Mouse (Mus musculus): ENCODE data around the gene Fgfr2. TPM values are rescaled to one million over a fixed set of nuclear protein-coding genes. Genes with fewer than 3 reads are reported as not detected.

The Fgfr2 gene
- polyA plus RNA-seq, 1 experiment from 2014 or later, result 86.9 TPM

GRCm38 (mm10) chr7:131556116-131556515 is 1567.0 kb downstream of the Fgfr2 start:
- 1% methylated on average over 9 of the region's 9 CpGs for WGBS
- Histone ChIP-seq H3K4me1 (ENCODE audit: control insufficient read depth, insufficient read depth, low read length) (peaks cover 12% of the 10 kb centered on the region), H3K9me3 (ENCODE audit: control insufficient read depth, low read length) (no peaks in the 10 kb centered on the region), H3K9ac (ENCODE audit: low read length) (no peak overlapping the region), H3K4me2 (ENCODE audit: low read depth) (no peak overlapping the region), H3K27me3 (ENCODE audit: control insufficient read depth, insufficient read depth, low read length) (peaks cover 77% of the 10 kb centered on the region), H3K36me3 (ENCODE audit: control insufficient read depth, insufficient read depth, low read length) (no peaks in the 10 kb centered on the region), H3K4me3 (ENCODE audit: low read depth, low read length) (peak overlapping the region; percentile 17; the same call in 1 of the 2 replicates), H3K27ac (ENCODE audit: low read depth, low read length) (no peak overlapping the region)
- no peak for ATAC-seq (ENCODE audit: insufficient read depth, low FRiP score, low TSS enrichment)
- DNase-seq (ENCODE audit: low spot score), result no peak

DNA sequence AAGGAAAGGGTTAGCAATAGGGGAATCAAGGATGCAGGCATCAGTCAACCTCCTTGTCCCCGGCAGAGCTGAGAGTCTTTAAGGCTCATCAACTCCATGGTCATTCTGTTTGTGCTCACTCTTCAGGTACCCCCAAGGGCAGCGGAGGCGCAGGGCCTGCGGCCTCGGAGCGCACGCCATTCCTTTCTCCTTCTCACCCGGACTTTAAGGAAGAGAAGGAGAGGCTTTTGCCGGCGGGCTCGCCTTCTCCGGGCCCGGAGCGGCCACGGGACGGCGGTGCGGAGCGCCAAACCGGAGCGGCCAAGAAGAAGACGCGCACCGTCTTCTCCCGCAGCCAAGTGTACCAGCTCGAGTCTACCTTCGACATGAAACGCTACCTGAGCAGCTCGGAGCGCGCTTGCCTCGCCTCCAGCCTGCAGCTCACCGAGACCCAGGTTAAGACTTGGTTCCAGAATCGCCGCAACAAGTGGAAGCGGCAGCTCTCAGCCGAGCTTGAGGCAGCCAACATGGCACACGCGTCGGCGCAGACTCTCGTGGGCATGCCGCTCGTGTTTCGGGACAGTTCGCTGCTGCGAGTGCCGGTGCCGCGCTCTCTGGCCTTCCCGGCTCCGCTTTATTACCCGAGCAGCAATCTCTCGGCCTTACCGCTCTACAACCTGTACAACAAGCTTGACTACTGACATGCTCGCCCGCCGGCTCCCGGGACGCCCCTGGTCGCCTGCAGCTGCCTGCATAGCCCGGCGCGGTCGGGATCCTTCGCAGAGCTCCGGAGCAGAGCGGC is 1567.7 kb downstream of the Fgfr2 start:
- Histone ChIP-seq H3K27me3 (ENCODE audit: control insufficient read depth, insufficient read depth, low read length) (peaks cover 83% of the 10 kb centered on the region), H3K36me3 (ENCODE audit: control insufficient read depth, insufficient read depth, low read length) (no peaks in the 10 kb centered on the region), H3K4me1 (ENCODE audit: control insufficient read depth, insufficient read depth, low read length) (peaks cover 11% of the 10 kb centered on the region), H3K4me2 (ENCODE audit: low read depth) (0 out of 2 replicates have a peak overlapping the region, but pooled peaks have one; percentile 2), H3K9ac (ENCODE audit: low read length) (no peak overlapping the region), H3K27ac (ENCODE audit: low read depth, low read length) (no peak overlapping the region), H3K4me3 (ENCODE audit: low read depth, low read length) (peak overlapping the region; percentile 17), H3K9me3 (ENCODE audit: control insufficient read depth, low read length) (no peaks in the 10 kb centered on the region)
- DNase-seq (ENCODE audit: low spot score) (peak; percentile 61), ATAC-seq (ENCODE audit: insufficient read depth, low FRiP score, low TSS enrichment) (no peak)
- under 1% methylated on average over 68 of the region's 68 CpGs for WGBS

DNA sequence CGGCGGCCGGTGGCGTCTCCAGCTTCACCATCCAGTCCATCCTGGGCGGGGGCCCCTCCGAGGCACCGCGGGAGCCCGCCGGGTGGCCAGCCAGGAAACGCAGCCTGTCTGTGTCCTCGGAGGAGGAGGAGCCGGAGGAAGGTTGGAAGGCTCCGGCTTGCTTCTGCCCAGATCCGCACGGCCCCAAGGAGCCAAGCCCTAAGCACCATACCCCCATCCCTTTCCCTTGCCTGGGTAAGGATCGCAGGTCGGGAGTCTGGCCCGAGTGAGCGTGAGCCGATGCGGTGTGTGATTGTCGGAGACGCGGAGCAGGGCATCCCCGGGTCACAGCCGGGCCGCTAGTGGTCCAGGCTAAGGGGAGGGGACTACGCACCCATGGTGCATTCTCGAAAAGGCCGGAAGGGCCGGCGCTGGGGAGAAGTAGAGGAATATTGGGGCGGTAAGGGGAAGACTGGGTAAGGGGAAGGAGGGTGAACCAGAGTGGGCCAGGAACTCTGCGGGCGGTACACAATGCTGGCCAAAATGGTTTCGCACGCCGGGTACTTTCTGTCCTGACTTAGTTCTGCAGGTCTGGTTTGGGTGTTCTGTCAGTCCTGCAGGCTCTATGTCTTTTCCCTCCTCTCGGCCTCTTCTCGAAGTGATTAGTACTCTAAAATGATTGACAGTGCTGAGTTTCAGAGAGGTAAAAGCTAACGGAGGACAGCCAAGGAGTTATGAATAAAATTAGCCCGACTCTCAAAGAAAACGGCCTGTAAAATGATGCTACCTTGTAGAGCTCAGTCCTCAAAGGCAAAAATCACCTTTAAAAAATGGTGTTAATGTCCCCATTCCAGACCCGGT is 1568.6 kb downstream of the Fgfr2 start:
- Histone ChIP-seq H3K4me2 (ENCODE audit: low read depth) (peak overlapping the region; percentile 49), H3K4me3 (ENCODE audit: low read depth, low read length) (peak overlapping the region; percentile 33), H3K4me1 (ENCODE audit: control insufficient read depth, insufficient read depth, low read length) (peaks cover 11% of the 10 kb centered on the region), H3K9me3 (ENCODE audit: control insufficient read depth, low read length) (no peaks in the 10 kb centered on the region), H3K9ac (ENCODE audit: low read length) (no peak overlapping the region; the same call in 1 of the 2 replicates), H3K27ac (ENCODE audit: low read depth, low read length) (0 out of 2 replicates have a peak overlapping the region, but pooled peaks have one; percentile 53), H3K36me3 (ENCODE audit: control insufficient read depth, insufficient read depth, low read length) (no peaks in the 10 kb centered on the region), H3K27me3 (ENCODE audit: control insufficient read depth, insufficient read depth, low read length) (peaks cover 92% of the 10 kb centered on the region)
- under 1% methylated on average over 37 of the region's 45 CpGs for WGBS
- ATAC-seq (ENCODE audit: insufficient read depth, low FRiP score, low TSS enrichment) (peak; percentile 24), DNase-seq (ENCODE audit: low spot score) (peak; percentile 57)

DNA sequence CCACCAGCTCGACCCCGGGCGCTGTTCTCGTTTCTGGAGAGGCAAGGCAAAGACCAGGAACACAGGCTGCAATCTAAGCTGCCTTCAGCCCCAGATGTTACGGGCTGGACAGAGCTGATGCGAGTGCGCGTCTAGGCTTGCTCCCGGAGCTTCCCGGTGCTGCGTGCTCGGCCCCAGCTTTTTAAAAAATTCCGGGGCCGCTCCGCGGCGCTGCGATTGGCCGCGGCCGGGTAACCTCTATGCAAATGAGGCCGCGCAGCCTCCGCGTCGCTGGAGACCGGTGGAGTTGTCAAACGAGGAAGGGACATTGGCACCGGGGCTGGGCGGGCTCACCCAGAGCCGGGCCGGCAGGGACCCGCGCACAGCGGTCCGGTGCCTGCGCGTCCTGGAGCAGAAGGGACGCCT is 1569.4 kb downstream of the Fgfr2 start:
- Histone ChIP-seq H3K9ac (ENCODE audit: low read length) (no peak overlapping the region; the same call in 1 of the 2 replicates), H3K4me2 (ENCODE audit: low read depth) (peak overlapping the region; percentile 49), H3K9me3 (ENCODE audit: control insufficient read depth, low read length) (no peaks in the 10 kb centered on the region), H3K27ac (ENCODE audit: low read depth, low read length) (no peak overlapping the region), H3K4me1 (ENCODE audit: control insufficient read depth, insufficient read depth, low read length) (peaks cover 11% of the 10 kb centered on the region), H3K27me3 (ENCODE audit: control insufficient read depth, insufficient read depth, low read length) (peaks cover 97% of the 10 kb centered on the region), H3K4me3 (ENCODE audit: low read depth, low read length) (peak overlapping the region; percentile 33), H3K36me3 (ENCODE audit: control insufficient read depth, insufficient read depth, low read length) (no peaks in the 10 kb centered on the region)
- under 1% methylated on average over 39 of the region's 39 CpGs for WGBS
- peak; percentile 70 for DNase-seq (ENCODE audit: low spot score)
- peak; percentile 53 for ATAC-seq (ENCODE audit: insufficient read depth, low FRiP score, low TSS enrichment)

GRCm38 (mm10) chr7:131552781-131553180 is 1570.4 kb downstream of the Fgfr2 start:
- Histone ChIP-seq H3K27me3 (ENCODE audit: control insufficient read depth, insufficient read depth, low read length) (peaks cover 99% of the 10 kb centered on the region), H3K36me3 (ENCODE audit: control insufficient read depth, insufficient read depth, low read length) (no peaks in the 10 kb centered on the region), H3K4me3 (ENCODE audit: low read depth, low read length) (no peak overlapping the region), H3K9ac (ENCODE audit: low read length) (no peak overlapping the region), H3K4me2 (ENCODE audit: low read depth) (no peak overlapping the region), H3K27ac (ENCODE audit: low read depth, low read length) (no peak overlapping the region), H3K4me1 (ENCODE audit: control insufficient read depth, insufficient read depth, low read length) (peaks cover 11% of the 10 kb centered on the region), H3K9me3 (ENCODE audit: control insufficient read depth, low read length) (no peaks in the 10 kb centered on the region)
- DNase-seq (ENCODE audit: low spot score) (no peak), ATAC-seq (ENCODE audit: insufficient read depth, low FRiP score, low TSS enrichment) (no peak)
- WGBS, result under 1% methylated on average over 5 of the region's 5 CpGs

DNA sequence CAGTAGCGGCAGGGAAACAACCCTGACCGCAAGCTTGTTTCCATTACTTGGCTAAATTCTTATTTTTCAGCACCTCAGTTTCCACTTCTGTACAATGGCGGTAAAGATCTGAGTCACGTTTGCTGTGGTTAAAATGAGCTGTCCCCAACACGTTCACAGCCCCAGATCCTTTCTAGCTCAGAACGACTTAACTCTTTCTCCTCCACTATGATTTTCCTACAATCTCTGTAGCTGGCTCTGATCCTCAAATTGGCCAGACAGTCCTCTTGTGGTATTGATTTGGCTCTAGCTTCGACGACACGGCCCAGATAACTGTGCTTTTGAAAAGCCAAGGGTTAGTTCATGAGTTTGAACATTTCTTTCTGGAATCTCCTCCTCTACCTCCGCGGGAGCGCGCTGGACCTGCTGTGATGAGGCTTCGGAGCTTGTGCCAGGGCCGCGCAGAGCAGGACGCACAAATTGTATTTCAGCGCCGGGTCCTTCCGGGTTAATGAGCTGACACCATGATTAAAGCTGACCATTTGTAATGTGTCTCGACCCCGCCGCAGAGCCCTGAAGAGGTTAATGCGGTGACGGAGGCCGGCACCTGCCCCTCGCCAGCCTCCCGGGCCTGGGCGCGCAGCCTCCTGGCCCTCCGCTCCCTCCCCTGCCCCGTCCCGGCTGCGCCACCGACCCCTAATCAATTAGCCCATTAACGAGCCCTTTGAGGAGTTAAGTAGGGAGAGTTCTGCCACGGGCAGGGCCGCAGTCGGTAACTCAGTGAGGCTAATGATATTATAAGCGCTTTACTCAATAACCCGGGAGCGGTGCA is 1571.0 kb downstream of the Fgfr2 start:
- H3K9me3 ChIP-seq (ENCODE audit: control insufficient read depth, low read length), result no peaks in the 10 kb centered on the region
- H3K4me1 ChIP-seq (ENCODE audit: control insufficient read depth, insufficient read depth, low read length), result peaks cover 11% of the 10 kb centered on the region
- ATAC-seq (ENCODE audit: insufficient read depth, low FRiP score, low TSS enrichment) (no peak), DNase-seq (ENCODE audit: low spot score) (peak; percentile 69)
- no peak overlapping the region for H3K4me3 ChIP-seq (ENCODE audit: low read depth, low read length)
- no peak overlapping the region for H3K9ac ChIP-seq (ENCODE audit: low read length)
- no peak overlapping the region for H3K27ac ChIP-seq (ENCODE audit: low read depth, low read length)
- H3K4me2 ChIP-seq (ENCODE audit: low read depth), result no peak overlapping the region
- H3K27me3 ChIP-seq (ENCODE audit: control insufficient read depth, insufficient read depth, low read length), result peaks cover 99% of the 10 kb centered on the region
- H3K36me3 ChIP-seq (ENCODE audit: control insufficient read depth, insufficient read depth, low read length), result no peaks in the 10 kb centered on the region
- under 1% methylated on average over 42 of the region's 42 CpGs for WGBS

- no peaks in the 10 kb centered on the region for H3K9me3 ChIP-seq (ENCODE audit: control insufficient read depth, low read length)
- 0% methylated on average over 4 of the region's 4 CpGs for WGBS
- H3K4me2 ChIP-seq (ENCODE audit: low read depth), result no peak overlapping the region
- no peak overlapping the region for H3K9ac ChIP-seq (ENCODE audit: low read length)
- peaks cover 11% of the 10 kb centered on the region for H3K4me1 ChIP-seq (ENCODE audit: control insufficient read depth, insufficient read depth, low read length)
- H3K36me3 ChIP-seq (ENCODE audit: control insufficient read depth, insufficient read depth, low read length), result no peaks in the 10 kb centered on the region
- H3K27ac ChIP-seq (ENCODE audit: low read depth, low read length), result no peak overlapping the region
- no peak overlapping the region for H3K4me3 ChIP-seq (ENCODE audit: low read depth, low read length)
- no peak for ATAC-seq (ENCODE audit: insufficient read depth, low FRiP score, low TSS enrichment)
- H3K27me3 ChIP-seq (ENCODE audit: control insufficient read depth, insufficient read depth, low read length), result peaks cover 99% of the 10 kb centered on the region
- DNase-seq (ENCODE audit: low spot score), result no peak
These were observed 1571.7 kb downstream of the Fgfr2 start for GRCm38 (mm10) chr7:131551471-131551870.

GRCm38 (mm10) chr7:131548473-131548872 is 1574.7 kb downstream of the Fgfr2 start, which contains the start of gene Hmx2:
Gene Hmx2 (plus strand): TSS chr7:131548773.
- Histone ChIP-seq H3K4me3 (ENCODE audit: low read depth, low read length) (no peak within 1 kb of the TSS), H3K9me3 (ENCODE audit: control insufficient read depth, low read length) (no peaks in the 10 kb centered on the region), H3K9ac (ENCODE audit: low read length) (no peak within 1 kb of the TSS), H3K27me3 (ENCODE audit: control insufficient read depth, insufficient read depth, low read length) (peaks cover 98% of the 10 kb centered on the region), H3K4me1 (ENCODE audit: control insufficient read depth, insufficient read depth, low read length) (0 out of 2 replicates have a peak, but pooled peaks cover 5% of the 10 kb centered on the region), H3K4me2 (ENCODE audit: low read depth) (no peak within 1 kb of the TSS), H3K27ac (ENCODE audit: low read depth, low read length) (no peak within 1 kb of the TSS), H3K36me3 (ENCODE audit: control insufficient read depth, insufficient read depth, low read length) (no peaks in the 10 kb centered on the region)
- 4% methylated on average over 3 of the region's 3 CpGs for WGBS
- ATAC-seq (ENCODE audit: insufficient read depth, low FRiP score, low TSS enrichment) (no peak), DNase-seq (ENCODE audit: low spot score) (no peak)
